Mouse (Mus musculus): Measurements from ENCODE around the gene Kdsr. TPM values are rescaled to one million over a fixed set of nuclear protein-coding genes. Genes with fewer than 3 reads are reported as not detected.

Kdsr gene
- total and polyA plus RNA-seq, 2 experiments from 2014 or later: 15.8 to 17.8 TPM

DNA sequence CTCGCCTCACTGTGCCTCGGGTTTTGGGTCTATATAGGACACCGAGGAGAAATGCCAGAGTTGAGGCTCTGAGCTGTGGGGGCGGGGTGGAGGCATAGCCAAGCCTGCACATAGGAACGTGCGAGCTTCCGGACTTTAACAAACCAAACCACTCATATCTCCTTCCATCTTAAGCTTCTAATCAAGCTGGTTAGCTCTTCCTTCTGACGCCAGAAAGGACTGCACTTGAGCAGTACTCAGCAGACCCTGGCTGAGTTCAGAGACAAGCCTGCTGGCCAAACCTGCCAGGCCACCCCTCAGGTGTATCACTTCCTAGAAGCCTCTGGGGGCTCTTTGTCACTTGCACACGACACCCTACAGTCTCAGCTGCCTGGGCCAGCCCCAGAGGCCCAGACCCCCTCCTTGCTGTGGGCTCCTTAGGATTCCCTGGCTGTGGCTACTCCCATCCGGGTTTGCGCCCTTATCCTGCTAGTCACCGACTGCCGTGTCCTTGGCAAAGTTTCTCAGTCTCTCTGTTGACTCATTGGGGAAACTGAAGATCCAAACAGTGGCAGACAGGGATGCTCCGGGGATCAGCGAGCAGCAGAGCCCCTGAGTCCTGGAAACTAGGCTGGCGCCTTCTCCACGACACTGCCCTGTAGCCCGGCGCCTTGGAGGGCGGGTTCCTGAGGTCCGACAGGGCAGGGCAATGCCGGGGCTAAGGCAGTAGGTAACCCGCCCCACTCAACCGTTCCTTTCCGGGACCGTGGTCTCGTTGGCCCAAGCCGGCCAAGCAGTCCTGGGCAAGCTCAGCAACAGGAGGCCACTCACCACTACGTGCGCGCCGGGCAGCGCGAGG lies 574 bp downstream of the Kdsr start:
- peak overlapping the region; percentile 78 for H3K4me3 ChIP-seq (ENCODE audit: low read depth, low read length)
- DNase-seq (peak; percentile 35), ATAC-seq (peak; percentile 21)
- TF ChIP-seq CTCF (IDR thresholded peaks at IDR 0.05; ENCODE audit: low read depth): no peak
- peak overlapping the region; percentile 80 for H3K27ac ChIP-seq (ENCODE audit: low read depth, low read length)
- H3K9me3 ChIP-seq (ENCODE audit: low read length): no peaks in the 10 kb centered on the region
- peak overlapping the region; percentile 81 for H3K9ac ChIP-seq
- H3K4me1 ChIP-seq (ENCODE audit: insufficient read depth): peaks cover 11% of the 10 kb centered on the region; the same call in 1 of the 2 replicates
- peaks cover 14% of the 10 kb centered on the region; the same call in 1 of the 2 replicates for H3K36me3 ChIP-seq (ENCODE audit: insufficient read depth)
- WGBS: 4% methylated on average over 34 of the region's 34 CpGs
- H3K4me2 ChIP-seq (ENCODE audit: low read depth): peak overlapping the region; percentile 99
- no peaks in the 10 kb centered on the region for H3K27me3 ChIP-seq (ENCODE audit: insufficient read depth, low read length)

DNA sequence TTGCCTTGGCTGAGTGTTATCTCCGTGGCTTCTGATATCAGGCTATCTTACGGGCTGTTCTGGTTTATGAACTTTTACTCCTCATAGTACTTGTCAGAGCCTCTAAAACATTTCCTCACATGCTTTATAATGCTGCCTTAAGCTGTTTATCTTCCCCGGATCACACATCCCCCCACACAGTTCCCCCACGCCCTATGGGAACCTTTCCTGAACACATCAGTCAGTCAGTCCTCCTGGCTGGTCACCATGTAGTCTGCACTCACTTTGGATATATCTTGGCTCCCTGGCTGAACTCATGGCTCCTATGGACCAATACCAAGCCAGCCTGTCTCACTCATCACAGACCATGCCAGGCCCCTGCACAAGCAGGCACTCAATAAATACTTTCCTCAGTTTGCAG lies 2.9 kb downstream of the Kdsr start:
- no peak for TF ChIP-seq CTCF (IDR thresholded peaks at IDR 0.05; ENCODE audit: low read depth)
- H3K4me2 ChIP-seq (ENCODE audit: low read depth): no peak overlapping the region
- no peaks in the 10 kb centered on the region for H3K27me3 ChIP-seq (ENCODE audit: insufficient read depth, low read length)
- no peak overlapping the region for H3K27ac ChIP-seq (ENCODE audit: low read depth, low read length)
- 0 out of 2 replicates have a peak, but pooled peaks cover 10% of the 10 kb centered on the region for H3K36me3 ChIP-seq (ENCODE audit: insufficient read depth)
- DNase-seq (no peak), ATAC-seq (no peak)
- no peak overlapping the region for H3K9ac ChIP-seq
- no peak overlapping the region for H3K4me3 ChIP-seq (ENCODE audit: low read depth, low read length)
- 89% methylated on average over 4 of the region's 4 CpGs for WGBS
- no peaks in the 10 kb centered on the region for H3K9me3 ChIP-seq (ENCODE audit: low read length)
- peaks cover 11% of the 10 kb centered on the region; the same call in 1 of the 2 replicates for H3K4me1 ChIP-seq (ENCODE audit: insufficient read depth)

DNA sequence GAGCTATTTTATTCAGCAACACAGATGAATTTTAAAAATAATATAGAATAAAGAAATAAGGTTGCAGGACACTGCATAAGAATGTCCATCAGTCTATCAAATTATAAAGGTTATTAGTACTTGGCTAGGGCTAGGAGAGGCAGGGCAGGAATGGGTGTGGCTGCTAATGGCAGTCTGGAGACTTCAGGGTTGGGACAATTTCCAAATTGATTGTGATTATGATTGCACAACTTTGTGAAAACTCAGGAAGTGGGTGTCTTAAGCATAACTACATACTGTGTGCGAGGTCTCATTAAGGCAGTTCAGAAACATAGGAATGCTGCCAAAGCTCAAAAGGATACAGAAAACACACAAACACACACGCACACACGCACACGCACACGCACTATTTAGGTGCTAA lies 7.5 kb downstream of the Kdsr start:
- no peaks in the 10 kb centered on the region for H3K27me3 ChIP-seq (ENCODE audit: insufficient read depth, low read length)
- H3K4me1 ChIP-seq (ENCODE audit: insufficient read depth): no peaks in the 10 kb centered on the region
- no peaks in the 10 kb centered on the region for H3K9me3 ChIP-seq (ENCODE audit: low read length)
- no peak overlapping the region for H3K9ac ChIP-seq
- WGBS: 91% methylated on average over 5 of the region's 5 CpGs
- no peak overlapping the region for H3K4me3 ChIP-seq (ENCODE audit: low read depth, low read length)
- H3K27ac ChIP-seq (ENCODE audit: low read depth, low read length): no peak overlapping the region
- no peak overlapping the region for H3K4me2 ChIP-seq (ENCODE audit: low read depth)
- DNase-seq (no peak), ATAC-seq (no peak)
- TF ChIP-seq CTCF (IDR thresholded peaks at IDR 0.05; ENCODE audit: low read depth): no peak
- H3K36me3 ChIP-seq (ENCODE audit: insufficient read depth): peaks cover 28% of the 10 kb centered on the region

DNA sequence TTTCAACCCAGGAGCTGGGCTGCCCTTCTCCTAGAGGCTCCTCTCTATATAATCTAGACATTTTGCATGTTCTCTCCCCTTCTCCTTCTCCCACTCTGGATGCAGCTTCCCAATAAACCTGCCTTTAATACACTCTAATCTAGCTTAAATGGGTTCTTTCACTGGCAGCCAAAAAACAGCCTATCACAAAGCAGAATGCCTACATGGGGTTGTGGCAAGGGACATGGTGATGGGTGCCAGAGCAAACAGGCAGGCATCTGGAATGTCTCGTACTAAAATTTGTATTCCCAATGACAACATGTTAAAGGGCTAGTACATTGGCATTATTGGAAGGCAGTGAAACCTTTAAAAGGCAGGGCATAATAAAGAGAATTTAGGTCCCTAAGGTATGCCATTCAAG lies 8.9 kb downstream of the Kdsr start:
- H3K36me3 ChIP-seq (ENCODE audit: insufficient read depth): peaks cover 40% of the 10 kb centered on the region
- no peak for TF ChIP-seq CTCF (IDR thresholded peaks at IDR 0.05; ENCODE audit: low read depth)
- H3K9ac ChIP-seq: no peak overlapping the region
- no peaks in the 10 kb centered on the region for H3K9me3 ChIP-seq (ENCODE audit: low read length)
- no peaks in the 10 kb centered on the region for H3K27me3 ChIP-seq (ENCODE audit: insufficient read depth, low read length)
- 42% methylated on average over 1 of the region's 1 CpGs for WGBS
- no peak overlapping the region for H3K4me3 ChIP-seq (ENCODE audit: low read depth, low read length)
- H3K4me1 ChIP-seq (ENCODE audit: insufficient read depth): no peaks in the 10 kb centered on the region
- no peak for ATAC-seq
- no peak overlapping the region for H3K27ac ChIP-seq (ENCODE audit: low read depth, low read length)
- no peak for DNase-seq
- H3K4me2 ChIP-seq (ENCODE audit: low read depth): no peak overlapping the region

DNA sequence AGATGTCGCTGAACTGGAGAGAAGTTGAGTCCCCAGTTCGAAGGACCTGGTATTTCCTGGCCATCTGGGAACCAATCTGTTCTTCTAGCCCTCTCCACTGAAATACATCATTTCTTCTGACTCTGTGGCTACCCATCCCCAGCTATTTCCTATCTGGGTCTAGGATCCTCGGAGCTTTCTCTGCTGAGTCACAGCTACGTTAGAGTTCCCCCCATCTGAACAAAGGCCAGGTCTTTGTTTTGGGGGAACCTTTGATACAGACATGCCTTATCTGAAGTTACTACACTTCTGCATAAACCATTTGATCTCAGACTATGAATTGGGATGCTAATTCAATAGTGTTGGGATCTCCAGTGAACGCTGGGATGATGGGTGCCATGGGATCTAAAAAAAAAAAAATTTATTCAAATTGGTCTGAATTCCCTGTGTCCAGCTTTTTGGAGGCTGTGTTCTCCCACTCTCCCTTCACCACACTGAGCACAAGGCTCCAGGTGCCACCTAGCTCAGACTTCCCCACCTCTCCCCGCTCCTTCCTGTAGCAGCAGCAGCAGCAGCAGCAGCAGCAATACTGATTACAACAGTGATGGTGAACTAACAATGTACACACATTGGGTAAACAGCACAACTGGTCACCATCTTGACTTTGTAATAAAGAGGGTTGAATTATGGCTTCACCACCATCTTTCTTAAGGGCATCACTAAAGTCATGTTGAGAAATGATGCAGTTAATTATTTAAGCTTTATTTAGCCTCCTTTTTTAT lies 10.8 kb downstream of the Kdsr start:
- no peaks in the 10 kb centered on the region for H3K9me3 ChIP-seq (ENCODE audit: low read length)
- no peak overlapping the region for H3K27ac ChIP-seq (ENCODE audit: low read depth, low read length)
- H3K4me1 ChIP-seq (ENCODE audit: insufficient read depth): no peaks in the 10 kb centered on the region
- H3K4me2 ChIP-seq (ENCODE audit: low read depth): no peak overlapping the region
- no peak for ATAC-seq
- 90% methylated on average over 6 of the region's 6 CpGs for WGBS
- no peak for TF ChIP-seq CTCF (IDR thresholded peaks at IDR 0.05; ENCODE audit: low read depth)
- no peaks in the 10 kb centered on the region for H3K27me3 ChIP-seq (ENCODE audit: insufficient read depth, low read length)
- no peak for DNase-seq
- H3K9ac ChIP-seq: no peak overlapping the region
- H3K4me3 ChIP-seq (ENCODE audit: low read depth, low read length): no peak overlapping the region
- H3K36me3 ChIP-seq (ENCODE audit: insufficient read depth): peaks cover 38% of the 10 kb centered on the region

DNA sequence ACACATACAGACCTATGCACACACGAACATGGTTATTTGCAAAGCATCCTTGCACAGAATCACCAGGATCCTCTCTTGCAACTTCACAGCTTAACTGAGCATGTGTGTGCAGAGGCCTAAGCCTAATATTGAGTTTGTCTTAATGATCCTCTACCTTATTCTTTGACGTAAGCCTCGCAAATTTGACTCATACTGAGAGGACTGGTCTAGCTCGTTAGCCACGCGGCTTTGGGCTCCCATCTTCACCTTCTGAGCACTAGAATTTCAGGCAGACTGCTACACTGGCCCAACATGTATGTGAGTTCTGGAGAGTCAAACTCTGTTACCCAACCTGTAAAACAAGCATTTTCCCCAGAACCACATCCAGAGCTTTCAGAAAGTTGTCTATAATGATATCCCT lies 16.5 kb downstream of the Kdsr start:
- Histone ChIP-seq H3K27me3 (ENCODE audit: insufficient read depth, low read length) (no peaks in the 10 kb centered on the region), H3K4me1 (ENCODE audit: insufficient read depth) (no peaks in the 10 kb centered on the region), H3K27ac (ENCODE audit: low read depth, low read length) (no peak overlapping the region), H3K4me2 (ENCODE audit: low read depth) (no peak overlapping the region), H3K36me3 (ENCODE audit: insufficient read depth) (peaks cover 49% of the 10 kb centered on the region), H3K4me3 (ENCODE audit: low read depth, low read length) (no peak overlapping the region), H3K9me3 (ENCODE audit: low read length) (no peaks in the 10 kb centered on the region), H3K9ac (no peak overlapping the region)
- ATAC-seq (no peak), DNase-seq (no peak)
- 70% methylated on average over 6 of the region's 6 CpGs for WGBS
- TF ChIP-seq CTCF (IDR thresholded peaks at IDR 0.05; ENCODE audit: low read depth): no peak

DNA sequence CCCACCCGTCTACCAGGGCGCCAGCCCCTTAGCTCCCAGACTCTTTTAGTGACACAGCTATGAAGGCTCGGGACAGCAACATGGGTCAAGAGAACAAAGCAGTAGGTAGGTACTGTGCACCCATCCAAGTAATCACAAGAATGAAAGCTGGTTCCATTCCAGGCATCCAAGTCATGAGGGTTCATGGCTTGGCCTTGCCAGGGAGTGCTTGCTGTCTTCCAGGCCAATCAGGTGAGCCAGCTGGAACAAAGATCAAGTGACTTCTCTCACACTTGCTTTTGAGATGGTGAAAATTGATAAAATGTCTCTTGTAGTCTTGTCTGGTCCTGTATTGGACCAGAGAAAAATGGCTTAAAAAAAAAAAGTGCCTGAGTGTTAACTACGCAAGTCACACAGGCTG lies 18.8 kb downstream of the Kdsr start:
- H3K4me1 ChIP-seq (ENCODE audit: insufficient read depth): no peaks in the 10 kb centered on the region
- H3K27ac ChIP-seq (ENCODE audit: low read depth, low read length): no peak overlapping the region
- 93% methylated on average over 4 of the region's 4 CpGs for WGBS
- H3K9me3 ChIP-seq (ENCODE audit: low read length): no peaks in the 10 kb centered on the region
- no peak overlapping the region for H3K4me2 ChIP-seq (ENCODE audit: low read depth)
- DNase-seq (no peak), ATAC-seq (no peak)
- H3K4me3 ChIP-seq (ENCODE audit: low read depth, low read length): no peak overlapping the region
- TF ChIP-seq CTCF (IDR thresholded peaks at IDR 0.05; ENCODE audit: low read depth): no peak
- no peak overlapping the region for H3K9ac ChIP-seq
- peaks cover 38% of the 10 kb centered on the region for H3K36me3 ChIP-seq (ENCODE audit: insufficient read depth)
- H3K27me3 ChIP-seq (ENCODE audit: insufficient read depth, low read length): no peaks in the 10 kb centered on the region

All from forebrain, postnatal 0 days (tissue).